Mouse (Mus musculus): ENCODE measurements around the gene Rps15a.

Rps15a gene

GRCm38 (mm10) chr7:118116787-118117538 is 975 bp upstream of the Rps15a start:
- no peak for DNase-seq (ENCODE audit: low read depth in 2 of 2, low spot score in 2 of 2)

GRCm38 (mm10) chr7:118115533-118115876 is 483 bp downstream of the Rps15a start:
- DNase-seq (ENCODE audit: low read depth in 2 of 2, low spot score in 2 of 2) = no peak

- DNase-seq (ENCODE audit: low read depth in 2 of 2, low spot score in 2 of 2) = no peak
Observed at GRCm38 (mm10) chr7:118113541-118114297, 2.3 kb downstream of the Rps15a start.

DNA sequence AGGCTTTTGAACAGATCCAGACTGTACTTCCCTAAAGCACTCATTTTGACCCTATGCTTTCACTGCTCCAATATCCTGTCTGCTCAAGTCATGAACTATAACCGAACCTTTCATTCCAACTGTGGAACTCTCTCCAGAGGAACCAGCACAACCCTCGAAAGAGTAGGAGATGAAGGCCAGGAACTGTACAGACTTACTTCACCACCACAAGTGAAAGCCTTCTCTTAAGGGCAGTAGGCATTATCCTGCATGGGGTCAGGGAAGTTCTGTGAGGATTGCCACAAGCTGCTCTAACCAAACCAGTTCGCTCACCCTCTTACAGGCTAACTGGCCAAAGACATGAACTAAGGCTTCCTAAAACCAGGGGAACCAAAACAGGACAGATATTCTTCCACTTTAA is 4.9 kb downstream of the Rps15a start:
- DNase-seq (ENCODE audit: low read depth in 2 of 2, low spot score in 2 of 2) = no peak

GRCm38 (mm10) chr7:118107671-118108070 is 8.3 kb downstream of the Rps15a start:
- DNase-seq (ENCODE audit: low read depth in 2 of 2, low spot score in 2 of 2) = no peak

- no peak for DNase-seq (ENCODE audit: low read depth in 2 of 2, low spot score in 2 of 2)
Observed at GRCm38 (mm10) chr7:118104458-118105052, 11.4 kb downstream of the Rps15a start.

GRCm38 (mm10) chr7:118103462-118104379 is 12.3 kb downstream of the Rps15a start:
- DNase-seq (ENCODE audit: low read depth in 2 of 2, low spot score in 2 of 2) = no peak

DNA sequence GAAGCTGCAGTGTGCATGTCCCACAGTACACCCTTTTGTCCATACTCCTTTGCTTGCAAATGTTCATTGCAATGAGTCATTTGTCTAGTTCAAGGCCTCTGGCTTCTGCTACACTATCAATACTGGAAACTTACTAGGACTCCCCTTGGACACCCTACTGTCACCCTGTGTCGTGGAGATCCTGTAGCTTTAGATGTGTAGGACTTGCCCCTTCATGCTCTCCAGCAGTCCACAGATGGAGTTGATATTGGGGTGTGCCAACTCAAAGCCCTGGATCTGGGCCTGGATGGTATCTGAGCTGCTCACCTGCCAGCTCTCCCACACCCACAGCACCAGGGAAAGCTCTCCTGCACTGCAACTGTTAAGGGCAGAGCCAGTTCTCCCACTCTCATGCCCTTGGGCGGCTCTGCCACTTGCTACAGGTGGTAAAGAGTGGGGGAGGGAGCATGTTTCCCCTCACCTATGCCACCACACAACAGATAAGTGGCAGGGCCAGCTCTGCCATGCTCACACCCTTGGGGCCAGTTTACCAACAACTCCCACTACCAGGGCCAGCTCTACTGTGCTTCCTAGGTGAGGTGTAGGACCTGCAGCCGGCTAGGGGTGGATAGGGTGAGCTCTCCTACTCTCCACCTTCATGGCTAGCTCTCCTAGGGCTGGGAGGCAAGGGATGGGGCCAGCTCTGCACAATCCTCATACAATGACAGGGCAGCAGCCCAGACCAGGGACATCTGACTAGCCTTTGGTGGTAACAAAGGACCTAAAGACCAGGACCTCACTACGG is 13.1 kb downstream of the Rps15a start:
- no peak for DNase-seq (ENCODE audit: low read depth in 2 of 2, low spot score in 2 of 2)

GRCm38 (mm10) chr7:118102231-118102630 is 13.8 kb downstream of the Rps15a start:
- peak in 1 of 2 experiments; percentile 45 for DNase-seq (ENCODE audit: low read depth in 2 of 2, low spot score in 2 of 2)

GRCm38 (mm10) chr7:118097615-118098014 is 18.4 kb downstream of the Rps15a start:
- DNase-seq (ENCODE audit: low read depth in 2 of 2, low spot score in 2 of 2) = no peak

DNA sequence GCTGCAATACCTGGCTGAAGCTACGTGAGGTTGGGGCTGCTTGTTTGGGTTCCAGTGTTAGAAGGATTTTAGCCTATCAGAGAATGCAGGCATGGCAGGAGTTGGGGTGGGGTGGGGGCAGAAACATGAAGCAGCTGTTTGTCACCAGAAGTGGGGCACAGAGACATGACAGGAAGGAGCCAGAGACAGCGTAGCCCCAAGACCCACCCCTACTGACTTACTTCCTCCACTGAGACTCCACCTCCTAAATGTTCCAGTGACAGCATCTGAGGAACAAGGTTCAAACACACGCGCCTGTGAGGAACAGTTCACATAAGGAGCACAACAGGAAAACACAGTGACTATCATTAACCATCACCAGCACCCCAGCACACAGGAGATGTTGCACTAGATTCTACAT is 36.0 kb downstream of the Rps15a start:
- DNase-seq (ENCODE audit: low read depth in 2 of 2, low spot score in 2 of 2) = no peak

DNA sequence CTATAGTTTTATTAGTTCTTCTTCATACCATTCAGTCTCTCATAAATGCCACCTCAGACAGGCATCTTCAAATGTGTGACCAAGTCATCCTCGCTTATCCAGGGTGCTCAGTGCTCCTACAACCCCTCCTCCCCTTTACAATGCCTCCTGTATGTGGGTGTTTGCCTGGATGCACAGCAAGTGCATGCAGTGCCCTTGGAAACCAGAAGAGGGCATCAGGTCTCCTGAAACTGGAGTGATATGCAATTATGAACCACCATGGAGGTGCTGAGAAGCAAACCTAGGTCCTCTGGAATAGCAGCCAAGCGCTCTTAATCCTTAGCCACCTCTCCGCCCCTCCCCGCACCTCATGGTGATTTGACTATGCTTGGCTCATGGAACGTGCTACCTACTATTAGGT is 36.9 kb downstream of the Rps15a start:
- no peak for DNase-seq (ENCODE audit: low read depth in 2 of 2, low spot score in 2 of 2)

GRCm38 (mm10) chr7:118067261-118067660 is 48.7 kb downstream of the Rps15a start:
- DNase-seq (ENCODE audit: low read depth in 2 of 2, low spot score in 2 of 2) = no peak

GRCm38 (mm10) chr7:118056300-118056699 is 59.7 kb downstream of the Rps15a start:
- no peak for DNase-seq (ENCODE audit: low read depth in 2 of 2, low spot score in 2 of 2)

Data from CD8-positive naive resting alpha-beta T cell, adult 2 months (primary cell).